Mouse (Mus musculus) left cerebral cortex, adult 8-10 months (tissue): Measurements from ENCODE around the gene Stil. TPM values are rescaled to one million over a fixed set of nuclear protein-coding genes. Genes with fewer than 3 reads are reported as not detected.

Source experiments
- DNase-seq, 2 experiments: peaks; one replicate each; pipeline ENCODE4 v3.0.0; 2022; ENCODE audit warnings: low spot score in 2 of 2
- total RNA-seq, 4 experiments: library from RNA; stranded (reverse); gene quantifications; 2 replicates each; pipeline ENCODE4 v1.2.4; 2022

Stil gene
- total RNA-seq, 4 experiments from 2014 or later = 0.43 to 1.5 (median 0.85) TPM

DNA sequence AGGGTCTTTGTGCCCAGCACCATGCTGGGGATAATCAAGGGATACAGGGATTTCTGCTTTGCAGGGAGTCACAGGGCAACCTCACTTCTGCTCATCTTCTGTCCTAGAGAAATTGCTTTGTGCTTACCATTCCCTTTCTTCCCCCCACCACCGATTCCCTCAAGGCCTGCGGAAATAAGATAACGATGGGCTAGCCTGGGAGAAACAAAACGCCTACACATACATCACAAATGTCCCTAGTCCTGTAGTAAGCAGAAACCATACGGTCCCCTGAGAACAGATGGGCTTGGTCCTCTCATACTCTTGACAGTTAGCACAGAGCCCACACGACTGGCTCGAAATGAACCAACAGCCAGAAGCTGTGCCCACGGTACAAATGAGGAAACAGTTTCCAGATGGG, 48.2 kb downstream of the Stil start:
- DNase-seq = no peak

DNA sequence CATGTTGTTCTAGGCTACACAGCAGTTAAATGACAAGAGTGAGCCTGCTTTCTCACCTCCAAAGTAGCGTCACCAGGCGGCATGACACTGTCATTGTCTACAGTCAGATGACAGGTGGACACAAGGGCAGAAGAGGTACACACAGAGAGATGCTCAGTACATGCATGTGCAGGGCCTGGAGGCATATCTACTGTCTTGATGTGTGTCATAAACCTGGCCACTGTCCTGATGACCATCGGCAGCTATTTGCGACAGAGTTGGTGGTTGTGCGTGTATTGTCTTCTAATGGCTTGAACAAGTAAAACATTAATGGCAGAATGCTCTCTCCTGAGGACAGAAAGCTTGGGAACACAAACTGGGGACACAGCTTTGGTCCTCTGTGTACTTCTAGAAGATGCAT, 51.3 kb downstream of the Stil start:
- no peak for DNase-seq

DNA sequence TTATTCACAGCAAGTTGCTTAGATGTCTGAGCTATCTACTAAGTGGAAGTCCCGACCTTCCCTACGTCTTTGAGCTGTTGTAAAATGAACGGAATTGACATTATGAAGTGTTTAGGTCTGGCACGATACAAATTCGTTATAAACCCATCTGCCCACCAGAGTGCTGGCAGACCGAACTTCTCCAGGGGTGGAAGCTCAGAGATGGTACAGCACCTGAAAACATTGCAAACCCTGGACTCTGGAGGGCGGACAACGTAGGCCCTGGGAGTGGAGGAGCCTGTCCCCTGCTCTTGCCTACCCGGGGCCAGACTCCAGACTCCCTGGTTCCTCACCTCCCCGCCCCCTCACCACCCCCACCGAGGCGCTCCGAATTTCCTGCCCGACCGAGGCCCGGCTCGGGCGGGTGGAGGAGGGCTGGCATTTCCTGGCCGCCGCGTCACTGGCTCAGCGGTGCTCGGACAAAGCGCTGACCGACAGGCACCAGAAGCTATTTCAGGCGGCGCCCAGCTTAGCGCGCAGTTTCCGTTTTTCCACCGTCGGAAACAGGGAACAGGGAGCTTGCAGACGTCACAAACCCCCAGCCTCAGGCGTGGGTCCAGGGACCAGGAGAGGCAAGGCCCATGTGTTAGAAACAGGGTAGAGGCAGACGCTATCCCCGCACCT, 52.5 kb downstream of the Stil start:
- DNase-seq = no peak

DNA sequence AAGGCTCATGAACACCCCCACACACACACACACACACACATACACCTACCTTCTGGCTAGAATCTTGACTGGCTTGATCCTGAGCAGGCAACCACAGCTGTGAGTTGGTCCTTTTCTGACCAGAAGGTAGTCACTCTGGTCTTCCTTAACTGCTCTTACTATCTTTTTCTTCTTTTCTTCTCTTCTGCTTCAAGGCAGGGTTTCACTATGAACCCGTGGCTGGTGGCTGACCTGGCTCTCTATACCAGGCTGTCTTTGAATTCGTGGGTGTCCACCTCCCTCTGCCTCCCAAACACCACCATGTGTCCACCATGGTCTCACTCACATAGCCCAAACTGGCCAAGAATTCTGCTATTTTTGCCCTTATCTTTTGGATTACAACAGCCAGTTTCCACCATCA, 55.1 kb downstream of the Stil start:
- no peak for DNase-seq

DNA sequence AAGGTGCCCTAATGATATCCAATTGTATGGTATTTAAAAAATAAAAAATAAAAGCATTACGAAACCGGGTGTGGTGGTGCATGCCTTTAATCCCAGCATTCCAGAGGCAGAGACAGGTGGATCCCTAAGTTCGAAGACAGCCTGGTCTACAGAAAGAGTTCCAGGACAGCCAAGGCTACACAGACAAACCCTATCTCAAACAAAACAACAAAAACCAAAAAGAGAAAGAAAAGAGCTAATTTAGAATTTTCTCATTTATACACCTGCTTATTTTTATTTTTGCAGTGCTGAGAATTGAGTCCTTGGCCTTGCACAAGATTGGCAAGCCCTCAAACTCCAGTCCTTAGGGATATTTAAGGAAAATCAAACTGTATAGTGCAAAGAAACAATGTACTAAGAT, 55.7 kb downstream of the Stil start:
- no peak for DNase-seq

DNA sequence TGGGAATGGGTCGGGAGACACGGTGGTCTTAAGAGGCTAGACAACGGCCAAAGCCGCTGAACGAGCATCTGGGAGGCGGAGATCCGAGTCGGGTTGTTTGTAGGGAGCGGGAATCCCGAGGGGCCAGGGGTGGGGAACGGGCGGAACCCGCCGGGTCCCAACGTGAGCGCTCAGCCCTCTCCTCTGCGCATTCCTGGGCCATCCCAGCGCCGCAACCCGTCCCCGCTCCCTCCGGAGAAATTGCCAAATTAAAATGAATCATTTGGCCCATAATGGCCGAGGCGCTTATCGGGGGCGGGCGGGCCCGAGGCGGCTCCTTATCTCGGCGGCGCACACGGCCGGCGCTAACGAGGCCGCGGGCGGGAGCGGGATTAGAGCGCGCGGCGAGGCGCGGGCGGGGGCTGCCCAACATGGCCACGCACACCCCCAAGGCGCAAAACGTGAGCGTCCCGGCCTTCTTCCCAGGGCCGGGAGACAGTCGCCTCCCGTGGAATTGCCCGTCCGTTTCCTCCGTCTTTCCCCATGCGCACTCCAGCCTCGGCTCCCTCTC, 56.5 kb downstream of the Stil start, which contains the start of gene Tal1:
Gene Tal1, plus strand, starts transcription at position 56 of the 550 bp plus-strand sequence.
- no peak for DNase-seq

DNA sequence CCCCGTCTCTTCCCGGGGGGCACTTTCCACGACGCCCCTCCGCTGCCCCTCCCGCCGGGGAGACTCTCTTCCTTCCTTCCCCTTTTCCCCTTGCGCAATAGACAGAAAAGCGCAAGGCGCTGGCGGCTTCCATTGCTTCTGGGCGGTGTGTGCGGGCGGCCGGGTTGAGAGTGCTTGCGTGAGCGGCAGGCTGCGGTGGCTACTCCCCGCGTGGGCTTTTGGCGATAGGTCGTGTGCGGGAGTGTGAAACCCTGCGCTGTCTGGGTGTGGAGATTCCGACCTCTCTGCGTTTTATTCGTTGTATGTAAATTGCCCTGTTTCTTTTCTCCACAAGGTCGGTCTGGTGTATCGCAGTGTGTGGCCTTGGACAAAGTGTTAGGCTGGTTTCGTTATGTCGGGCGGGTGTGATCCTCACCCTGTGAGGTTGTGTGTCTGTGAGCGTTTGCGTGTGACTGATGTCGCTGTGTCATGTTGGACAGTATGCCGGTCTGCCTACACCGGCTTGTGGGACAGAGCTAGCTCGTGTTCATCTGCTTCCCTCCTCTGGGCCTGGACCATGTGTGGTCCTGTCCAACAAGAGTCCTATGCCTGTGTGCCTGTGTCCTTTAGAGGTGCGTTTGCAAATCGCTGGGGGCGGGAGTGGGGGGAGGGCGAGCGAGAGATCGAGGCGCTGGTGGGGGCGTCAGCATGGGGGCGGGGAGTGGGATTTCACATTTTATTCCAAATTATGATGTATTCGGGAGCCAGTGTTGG, 57.1 kb downstream of the Stil start:
- DNase-seq = no peak

DNA sequence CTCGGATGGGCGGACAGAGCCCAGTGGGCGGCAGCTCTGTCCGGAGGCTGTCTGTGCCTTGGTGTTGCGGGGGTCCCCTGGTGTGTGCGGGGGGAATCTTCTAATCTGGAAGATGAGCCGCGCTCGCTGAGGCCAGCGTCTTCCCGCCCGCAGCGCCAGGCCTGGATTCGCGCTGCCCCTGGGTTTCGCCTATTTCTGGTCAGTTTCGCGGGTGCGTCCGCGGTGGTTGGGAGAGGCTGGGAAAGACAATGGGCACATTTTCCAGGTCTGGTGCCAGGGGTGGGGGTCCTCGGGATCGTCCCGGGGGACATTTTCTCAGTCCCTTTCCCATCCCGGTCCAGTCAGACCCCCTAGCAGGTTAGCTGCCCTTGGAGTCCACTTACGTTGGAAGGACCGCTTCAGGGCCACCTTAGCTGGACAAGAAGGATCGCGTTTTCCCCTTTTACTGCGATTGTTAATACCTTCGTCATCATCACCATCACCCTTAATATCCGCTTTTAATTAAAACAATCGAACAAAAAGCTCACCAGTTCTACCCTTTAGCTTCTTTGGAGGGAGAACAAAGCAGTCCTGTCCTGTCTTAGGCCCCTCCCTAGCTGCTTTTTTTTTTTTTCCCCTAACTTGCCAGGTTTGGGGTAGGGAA, 57.8 kb downstream of the Stil start:
- DNase-seq = no peak

DNA sequence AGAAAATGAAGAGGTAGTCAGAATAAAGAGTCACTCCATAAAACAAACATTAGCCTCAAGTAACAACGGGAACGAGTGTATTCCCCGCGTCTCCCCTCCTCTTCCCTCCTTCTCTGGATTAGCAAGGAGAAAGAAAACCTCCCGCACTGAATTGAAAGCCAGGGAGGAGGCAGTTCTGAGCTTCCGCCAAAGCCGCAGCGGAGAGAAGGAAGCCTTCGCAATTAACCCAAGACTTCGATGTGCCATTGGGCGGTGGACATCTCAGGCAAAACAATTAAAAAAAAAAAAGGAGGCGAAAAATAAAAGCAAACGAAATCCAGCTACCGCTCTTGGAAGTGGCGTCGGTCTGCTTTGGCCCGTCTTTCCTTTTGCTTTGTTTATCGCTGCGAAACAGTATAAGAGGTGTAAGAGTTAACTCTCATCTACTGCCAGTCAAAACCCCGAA, 58.4 kb downstream of the Stil start:
- no peak for DNase-seq

DNA sequence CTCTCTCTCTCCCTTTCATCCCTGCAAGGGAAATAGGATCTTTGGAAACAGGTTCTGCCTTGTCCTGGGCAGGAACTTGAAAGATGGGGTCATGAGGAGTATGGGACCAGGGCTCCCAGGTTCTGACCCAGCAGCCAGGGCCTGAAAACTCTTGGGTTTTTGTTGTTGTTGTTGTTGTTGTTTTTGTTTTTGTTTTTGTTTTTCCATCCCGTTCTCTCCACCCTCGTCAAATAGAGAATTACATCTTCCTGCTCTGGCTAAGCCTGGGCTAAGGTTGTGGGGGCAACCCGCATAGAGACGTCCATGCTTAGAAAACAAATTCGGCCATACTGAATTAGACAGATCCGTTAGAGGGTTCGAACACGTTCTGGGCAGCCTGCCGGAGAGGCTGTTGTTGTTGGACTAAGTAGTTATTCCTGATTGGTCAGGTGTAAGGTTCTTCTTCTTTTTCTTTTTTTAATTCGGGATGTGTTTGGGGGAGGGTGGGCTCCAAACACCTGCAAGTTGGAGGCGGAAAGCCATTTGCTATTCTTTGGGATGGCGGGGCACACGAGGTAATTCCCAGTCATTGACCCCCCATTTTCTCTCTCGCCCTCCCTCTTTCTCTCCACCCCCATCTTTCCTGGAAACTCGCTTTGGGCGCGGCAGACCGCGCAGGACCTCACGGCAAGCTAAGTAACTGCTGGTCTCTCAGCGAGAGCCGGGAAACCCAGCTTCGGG, 59.1 kb downstream of the Stil start:
- no peak for DNase-seq

DNA sequence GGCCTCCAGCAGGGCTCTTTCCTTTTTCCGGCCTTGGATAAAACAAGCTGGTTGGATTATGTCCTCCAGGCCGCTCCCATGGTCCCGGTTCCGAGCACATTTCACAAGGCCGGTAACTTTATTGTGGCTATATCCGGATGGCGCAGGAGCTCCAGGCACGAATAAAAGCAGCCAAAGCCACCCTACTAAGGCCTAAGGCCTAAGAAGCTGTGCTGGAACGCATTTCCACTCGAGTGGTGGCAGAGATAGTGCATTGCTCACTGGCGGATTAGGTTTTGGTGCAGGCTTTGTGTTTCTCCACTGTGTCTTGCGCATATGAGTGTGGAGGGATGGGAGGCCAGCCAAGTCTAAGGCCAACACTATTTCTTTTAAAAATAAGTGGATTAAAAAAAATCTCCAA, 59.9 kb downstream of the Stil start:
- DNase-seq = no peak

DNA sequence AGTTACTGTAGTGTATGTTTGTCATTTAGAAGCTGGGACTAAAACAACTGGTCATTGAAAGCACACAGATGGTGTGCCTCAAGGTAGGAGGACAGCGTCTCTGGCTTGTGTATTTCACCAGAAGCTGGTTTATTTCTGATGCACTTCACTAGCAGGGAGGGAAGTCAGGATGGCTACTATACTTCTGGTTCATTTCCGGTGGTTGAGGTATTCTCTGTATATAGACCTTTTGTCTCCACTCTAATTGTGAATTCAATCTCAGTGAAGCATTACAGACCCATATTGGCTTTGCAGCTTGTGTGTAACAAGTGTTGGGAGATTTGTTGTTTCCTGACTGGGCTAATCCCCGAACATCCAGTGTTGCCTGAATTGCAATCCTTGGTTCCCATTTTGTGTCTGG, 60.8 kb downstream of the Stil start:
- no peak for DNase-seq

DNA sequence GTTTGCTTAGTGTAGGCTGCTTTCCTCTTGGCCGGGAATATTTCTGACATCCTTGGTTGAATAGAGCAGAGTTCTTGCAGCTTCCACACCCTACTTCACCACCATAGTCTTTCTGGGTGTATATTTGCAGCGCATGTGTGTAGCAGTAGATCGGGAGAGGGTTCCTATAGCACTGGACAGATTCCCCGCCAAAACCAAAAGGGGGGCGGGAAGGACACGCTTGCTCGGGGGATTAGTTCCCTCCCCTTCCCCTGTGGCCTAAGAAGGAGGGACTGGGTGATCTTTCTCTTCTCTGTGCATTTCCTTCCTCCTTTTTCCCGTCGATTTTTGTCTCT, 62.5 kb downstream of the Stil start:
- no peak for DNase-seq

DNA sequence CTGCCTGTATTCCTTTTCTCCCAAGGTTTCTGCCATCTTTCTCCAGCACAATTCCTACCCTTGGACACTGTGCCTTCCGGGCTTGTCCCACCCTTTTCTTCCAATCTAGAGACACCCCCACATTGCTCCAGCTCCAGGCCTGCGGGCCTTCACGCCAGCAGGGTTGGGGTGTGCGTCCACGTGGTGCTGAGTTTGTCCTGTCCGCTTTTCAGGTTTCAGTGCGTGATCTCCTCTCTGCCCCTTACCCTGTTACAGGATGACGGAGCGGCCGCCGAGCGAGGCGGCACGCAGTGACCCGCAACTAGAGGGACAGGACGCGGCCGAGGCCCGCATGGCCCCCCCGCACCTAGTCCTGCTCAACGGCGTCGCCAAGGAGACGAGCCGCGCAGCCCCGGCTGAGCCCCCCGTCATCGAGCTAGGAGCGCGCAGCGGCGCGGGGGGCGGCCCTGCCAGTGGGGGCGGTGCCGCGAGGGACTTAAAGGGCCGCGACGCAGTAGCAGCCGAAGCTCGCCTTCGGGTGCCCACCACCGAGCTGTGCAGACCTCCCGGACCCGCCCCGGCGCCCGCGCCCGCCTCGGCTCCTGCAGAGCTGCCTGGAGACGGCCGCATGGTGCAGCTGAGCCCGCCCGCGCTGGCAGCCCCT, 63.0 kb downstream of the Stil start:
- no peak for DNase-seq

DNA sequence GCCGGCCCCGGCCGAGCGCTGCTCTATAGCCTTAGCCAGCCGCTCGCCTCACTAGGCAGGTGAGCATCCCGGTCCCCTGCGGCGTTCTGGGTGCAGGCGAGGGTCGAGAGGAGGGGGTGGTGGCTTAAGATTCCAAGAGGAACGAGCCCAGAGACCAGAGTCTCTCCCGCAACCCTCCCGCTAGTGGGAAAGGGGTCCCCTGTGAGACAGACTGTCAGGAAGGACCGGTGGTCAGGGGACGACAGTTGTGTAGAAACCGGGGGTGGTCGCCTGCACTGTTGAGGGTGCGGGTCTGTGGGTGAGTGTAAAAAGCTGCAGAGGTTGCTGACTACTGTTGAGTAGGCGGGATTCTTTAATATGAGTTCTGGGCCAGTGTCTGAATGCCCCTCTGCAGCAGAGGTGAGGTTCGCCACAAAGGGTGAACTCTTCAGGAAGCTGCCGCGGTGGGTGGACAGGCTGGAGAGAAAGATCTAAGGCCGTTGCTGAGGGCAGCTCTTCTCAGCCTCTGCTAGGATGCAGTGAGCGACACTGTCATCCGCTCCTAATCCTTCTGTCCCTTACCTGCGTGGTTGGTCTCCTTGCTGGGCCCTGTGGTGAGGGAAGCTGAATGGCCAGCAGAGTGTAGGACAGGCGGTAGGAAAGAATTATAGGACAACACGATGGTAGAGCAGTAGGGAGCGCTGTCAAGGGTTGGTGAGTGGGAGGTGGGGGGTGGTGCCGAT, 63.7 kb downstream of the Stil start:
- no peak for DNase-seq

DNA sequence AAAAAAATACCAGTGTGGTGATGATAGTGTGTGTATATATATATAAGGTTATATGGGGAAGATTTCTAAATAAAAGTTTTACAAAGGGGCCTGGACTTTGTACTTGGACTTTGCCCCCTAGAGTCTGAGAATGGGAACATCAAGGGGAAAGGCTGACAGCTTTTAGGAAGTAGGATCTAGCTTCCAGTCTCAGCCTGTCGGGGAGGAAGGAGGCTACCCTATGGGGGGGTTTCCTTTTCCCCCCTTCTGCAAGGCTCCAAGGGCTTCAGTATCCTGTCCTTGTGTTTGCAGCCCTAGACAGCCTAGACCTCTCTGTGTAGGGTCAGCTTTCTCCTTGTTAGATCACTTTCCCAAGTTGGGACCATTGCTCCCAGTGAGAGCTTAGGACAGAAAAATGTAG, 71.7 kb downstream of the Stil start:
- DNase-seq = no peak

DNA sequence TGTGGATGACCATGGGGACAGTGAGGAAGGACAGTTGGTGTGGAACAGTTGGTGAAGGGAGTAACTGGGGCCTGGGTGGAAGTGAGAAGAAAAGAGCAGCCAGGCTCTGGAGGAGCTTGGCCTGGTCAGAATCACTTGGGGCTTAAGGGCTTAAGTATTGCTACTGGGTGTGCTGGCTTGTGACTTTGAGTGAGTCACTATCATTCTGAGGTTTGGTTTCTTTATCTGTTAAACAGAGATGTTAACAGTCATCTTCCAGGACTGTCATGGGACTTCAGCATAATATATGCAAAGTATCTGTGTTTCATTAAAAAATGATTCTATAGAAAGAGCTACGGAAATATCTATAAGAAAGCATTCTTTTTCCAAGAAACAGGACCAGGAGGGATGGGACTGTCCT, 74.8 kb downstream of the Stil start:
- DNase-seq = no peak

DNA sequence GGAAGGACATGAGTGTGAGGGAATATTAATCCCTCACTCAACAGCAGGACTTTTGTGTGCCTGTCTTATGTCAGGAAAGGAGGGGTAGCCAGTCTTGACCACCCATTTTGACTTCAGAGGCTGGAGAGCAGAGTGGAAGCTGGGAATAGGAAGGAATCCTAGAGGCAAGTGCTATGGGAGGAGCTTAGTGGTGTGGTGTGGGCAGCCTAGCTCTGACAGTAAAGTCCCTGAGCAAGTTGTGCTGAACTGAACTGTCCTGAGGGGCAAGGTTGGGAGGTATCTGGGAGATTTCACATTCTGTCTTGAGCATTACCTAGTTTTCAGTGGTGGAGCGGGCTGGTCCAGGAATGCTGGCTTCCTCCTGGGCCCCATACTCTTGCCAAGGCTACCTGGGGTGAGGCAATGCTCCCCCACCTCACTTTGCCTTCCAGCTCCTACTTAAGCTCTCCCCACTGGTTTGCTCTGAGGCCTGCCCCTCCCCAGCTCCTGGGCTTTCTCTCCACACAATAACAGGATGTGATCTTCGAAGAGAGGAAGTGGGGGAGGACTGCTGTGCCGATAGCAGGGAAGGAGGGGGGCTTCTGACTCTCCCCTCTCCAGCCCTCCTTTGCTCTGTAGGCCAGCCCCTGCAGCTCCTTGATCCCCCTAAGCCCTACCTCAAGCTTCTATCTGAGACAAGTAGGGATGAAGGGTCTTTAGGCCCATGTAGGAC, 75.4 kb downstream of the Stil start:
- DNase-seq = no peak

DNA sequence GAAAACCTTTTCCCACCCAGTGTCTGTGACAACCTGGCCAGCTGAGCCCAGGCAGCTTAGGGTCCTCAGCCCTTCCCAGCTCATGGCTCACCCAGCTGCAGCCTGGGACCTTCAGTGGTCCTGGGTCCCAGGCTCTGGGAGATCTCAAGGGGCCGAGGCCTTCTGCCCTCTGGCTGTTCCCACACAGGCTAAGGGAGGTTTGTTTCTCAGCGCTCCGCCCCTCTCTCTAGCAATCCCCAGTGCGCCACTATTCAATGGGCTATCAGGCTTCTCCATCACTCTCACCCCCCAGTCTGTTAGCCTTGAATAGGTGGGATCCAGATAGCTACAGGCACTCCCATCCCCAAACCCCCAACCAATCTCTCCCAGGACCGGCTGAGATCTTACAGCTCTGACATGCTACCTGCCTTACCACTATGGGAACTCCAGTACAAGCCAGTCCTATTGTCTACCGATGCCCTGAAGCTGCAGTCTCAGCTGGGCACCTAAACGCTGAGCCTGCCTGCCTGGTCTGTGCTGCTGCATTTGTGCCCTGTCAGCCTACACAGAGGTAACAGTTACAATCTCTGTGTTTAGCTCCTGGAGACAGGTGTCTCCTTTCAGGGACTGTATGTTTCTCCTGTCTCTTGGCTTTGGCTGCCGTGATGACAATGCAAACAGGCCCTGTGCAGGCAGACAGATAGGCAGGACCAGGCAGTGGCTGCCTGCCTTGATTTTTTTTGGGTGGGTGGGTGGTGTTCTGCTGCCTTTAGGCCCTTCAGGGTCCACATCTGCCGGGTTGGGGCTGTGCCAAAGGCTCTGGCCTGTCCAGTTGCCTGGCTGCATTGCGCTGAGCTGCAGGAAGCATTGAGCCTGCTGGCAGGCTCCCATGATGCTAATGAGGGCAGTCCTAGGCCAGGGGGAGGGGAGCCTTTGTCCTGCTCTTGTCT, 79.2 kb downstream of the Stil start:
- DNase-seq = no peak
